Mouse (Mus musculus) Patski (cell line): ENCODE results near the gene Mcf2l. TPM values are rescaled to one million over a fixed set of nuclear protein-coding genes. Genes with fewer than 3 reads are reported as not detected.

ENCODE experiments used
- ATAC-seq: fragments of 100-300 bp; one replicate; pipeline ENCODE4 v1.8.0; 2021
- CTCF ChIA-PET: fragments of 350-600 bp; sonication (Branson Sonifier 250); formaldehyde crosslinking; loops from one replicate; lab custom pipeline; 2022; ENCODE audit warnings: inconsistent platforms; lab: Charles Lee
- POLR2A ChIA-PET: fragments of 350-600 bp; sonication (Branson Sonifier 250); formaldehyde crosslinking; loops from one replicate; lab custom pipeline; 2022; ENCODE audit warnings: antibody characterized with exemption, inconsistent platforms; lab: Charles Lee
- DNase-seq: peaks from one replicate; pipeline ENCODE4 v3.0.0-alpha.2; 2011; ENCODE audit warnings: low read depth, low spot score
- H3K27me3 ChIP-seq: fragments of 371-371 bp; one replicate; pipeline ENCODE4 v1.5.1; 2021
- CTCF ChIP-seq: fragments of 100-300 bp; IDR thresholded peaks from one replicate; pipeline ENCODE4 v1.5.1; 2021
- in situ Hi-C: fragments of 300-500 bp; cut with MboI; formaldehyde crosslinking; loops from 3 replicates; pipeline ENCODE4 v1.11.1; 2018; ENCODE audit warnings: low pct_unique_long_range_greater_than_20kb, mixed read lengths
- polyA plus RNA-seq: library from polyadenylated mRNA; unstranded; gene quantifications from one replicate; pipeline ENCODE4 v1.2.3, GENCODE M21; 2021

The Mcf2l gene
- polyA plus RNA-seq, 1 experiment from 2014 or later: 6.8 TPM

GRCm38 (mm10) chr8:12927204-12927983 lies 53.8 kb downstream of the Mcf2l start:
- DNase-seq: peak; percentile 3
- ChIA-PET POLR2A (no interaction called here), CTCF (interaction anchor here (0.9 to 2.4 kb wide), 10 partner anchors 9 to 33 kb away, joined by 3 to 14 read pairs (median 6); no protein-coding TSS in a partner anchor)
- in situ Hi-C loops: no loop called here
- no peaks in the 10 kb centered on the region for H3K27me3 ChIP-seq
- peak; percentile 45 for ATAC-seq
- TF ChIP-seq CTCF: no peak

- POLR2A ChIA-PET: no interaction called here
- in situ Hi-C loops: no loop called here
- TF ChIP-seq CTCF: no peak
- CTCF ChIA-PET: interaction anchor here (1.2 to 2.4 kb wide), 7 partner anchors 9 to 33 kb away, joined by 3 to 14 read pairs (median 6); no protein-coding TSS in a partner anchor
- ATAC-seq (no peak), DNase-seq (no peak)
- H3K27me3 ChIP-seq: no peaks in the 10 kb centered on the region
Observed at GRCm38 (mm10) chr8:12928033-12928432, 54.4 kb downstream of the Mcf2l start.

GRCm38 (mm10) chr8:12928931-12929330 lies 55.3 kb downstream of the Mcf2l start:
- H3K27me3 ChIP-seq: no peaks in the 10 kb centered on the region
- CTCF ChIA-PET: interaction anchor here (2.4 kb wide), 1 partner anchor 32 kb away, joined by 14 read pairs; no protein-coding TSS in a partner anchor
- POLR2A ChIA-PET: interaction anchor here (2.1 kb wide), 1 partner anchor 9 kb away, joined by 5 read pairs; no protein-coding TSS in a partner anchor
- in situ Hi-C loops: no loop called here
- DNase-seq: no peak
- TF ChIP-seq CTCF: no peak
- ATAC-seq: no peak

- in situ Hi-C loops: no loop called here
- DNase-seq: no peak
Observed at GRCm38 (mm10) chr8:12930290-12930689, 56.7 kb downstream of the Mcf2l start.

GRCm38 (mm10) chr8:12931426-12931825 lies 57.8 kb downstream of the Mcf2l start:
- ATAC-seq (no peak), DNase-seq (no peak)
- H3K27me3 ChIP-seq: no peaks in the 10 kb centered on the region
- TF ChIP-seq CTCF: no peak
- CTCF ChIA-PET: no interaction called here
- POLR2A ChIA-PET: no interaction called here
- in situ Hi-C loops: no loop called here

More at GRCm38 (mm10) chr8:12930290-12930689, 56.7 kb downstream of the Mcf2l start:
- CTCF ChIA-PET: no interaction called here
- H3K27me3 ChIP-seq: no peaks in the 10 kb centered on the region
- POLR2A ChIA-PET: interaction anchor here (0.6 to 2.1 kb wide), 2 partner anchors 10 to 17 kb away, joined by 3 to 5 read pairs; no protein-coding TSS in a partner anchor
- no peak for ATAC-seq
- no peak for TF ChIP-seq CTCF

GRCm38 (mm10) chr8:12932520-12932919 lies 58.9 kb downstream of the Mcf2l start:
- ChIA-PET POLR2A (no interaction called here), CTCF (no interaction called here)
- in situ Hi-C loops: no loop called here
- ATAC-seq: no peak
- no peak for DNase-seq
- H3K27me3 ChIP-seq: no peaks in the 10 kb centered on the region
- TF ChIP-seq CTCF: no peak

DNA sequence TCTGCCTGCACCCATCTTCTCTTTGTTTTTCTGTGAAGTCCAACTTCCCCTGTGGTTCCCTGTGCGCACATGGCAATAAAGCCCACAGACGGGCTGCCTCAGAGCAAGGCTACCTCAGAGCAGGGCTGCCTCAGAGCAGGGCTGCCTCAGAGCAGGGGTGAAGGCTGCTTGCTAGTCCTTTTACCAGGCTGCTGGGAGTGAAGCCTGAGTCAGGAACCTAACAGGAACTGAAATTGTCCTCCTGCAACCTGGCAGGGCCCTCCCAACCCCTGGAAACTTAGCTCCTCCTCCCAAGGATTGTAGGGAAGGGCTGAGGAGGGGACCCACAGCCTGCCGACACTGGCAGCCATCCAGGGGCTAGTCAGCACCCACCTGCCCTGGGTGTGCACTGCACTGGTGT lies 60.2 kb downstream of the Mcf2l start:
- DNase-seq (no peak), ATAC-seq (no peak)
- in situ Hi-C loops: no loop called here
- ChIA-PET POLR2A (no interaction called here), CTCF (no interaction called here)
- TF ChIP-seq CTCF: no peak
- no peaks in the 10 kb centered on the region for H3K27me3 ChIP-seq

- CTCF ChIA-PET: no interaction called here
- TF ChIP-seq CTCF: no peak
- no peaks in the 10 kb centered on the region for H3K27me3 ChIP-seq
- in situ Hi-C loops: no loop called here
- POLR2A ChIA-PET: no interaction called here
- no peak for DNase-seq
- ATAC-seq: no peak
Observed at GRCm38 (mm10) chr8:12934453-12935043, 60.9 kb downstream of the Mcf2l start.

DNA sequence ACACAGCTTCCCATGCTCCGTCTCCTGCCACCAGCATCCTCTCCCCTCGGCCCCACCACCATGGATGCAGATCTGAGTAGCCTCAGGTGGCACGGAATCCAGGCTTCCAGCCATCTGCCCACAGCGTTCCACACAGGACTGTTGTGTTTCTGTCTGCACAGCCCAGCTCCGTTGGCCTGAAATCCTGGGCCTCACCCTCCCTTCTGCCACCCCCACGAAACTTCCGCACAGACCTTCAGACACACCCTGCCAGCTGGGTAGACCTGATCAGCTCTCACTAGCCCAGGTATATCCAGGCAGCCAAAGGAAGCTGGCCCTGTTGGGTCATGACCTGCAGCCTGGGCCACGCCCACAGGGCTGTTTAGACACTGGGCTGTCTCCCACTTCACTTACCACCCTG lies 66.9 kb downstream of the Mcf2l start:
- ChIA-PET CTCF (no interaction called here), POLR2A (no interaction called here)
- DNase-seq (no peak), ATAC-seq (no peak)
- in situ Hi-C loops: no loop called here
- H3K27me3 ChIP-seq: no peaks in the 10 kb centered on the region
- TF ChIP-seq CTCF: no peak

DNA sequence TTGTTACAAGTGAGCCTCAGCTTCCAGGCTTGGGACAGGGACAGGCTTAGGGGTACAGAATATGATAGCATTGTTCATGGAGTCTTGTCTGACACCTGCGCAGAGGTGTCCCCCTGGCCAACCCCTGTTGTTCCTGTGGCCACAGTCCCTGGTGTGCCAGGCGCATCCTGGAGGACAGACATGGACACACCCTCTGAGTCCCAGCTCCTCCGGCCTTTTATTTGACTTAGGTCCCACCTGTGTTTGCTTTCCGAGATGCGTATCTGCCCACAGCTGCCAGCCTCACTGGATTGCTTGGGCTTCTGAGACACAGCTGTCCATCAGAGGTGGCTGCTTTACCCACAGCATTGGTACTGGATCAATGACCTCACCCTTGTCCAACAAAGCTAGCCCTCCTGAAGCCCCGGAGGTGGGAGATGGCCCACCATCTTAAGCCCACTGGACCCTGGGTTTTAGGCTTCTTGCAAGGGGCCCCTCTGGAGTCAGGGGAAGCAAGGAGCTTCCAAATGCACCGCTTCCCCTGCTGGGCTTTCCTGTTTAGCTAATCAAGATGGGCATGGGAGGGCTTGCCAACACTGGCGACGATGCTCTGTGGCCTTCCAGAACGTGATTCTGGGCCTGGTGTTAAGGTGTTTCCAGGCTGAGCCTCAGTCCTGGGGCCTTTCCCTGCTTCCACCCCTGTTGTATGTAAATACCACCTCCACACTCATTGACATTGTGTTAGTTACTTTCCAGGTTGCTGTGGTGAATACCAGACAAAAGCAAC lies 67.7 kb downstream of the Mcf2l start:
- ChIA-PET CTCF (no interaction called here), POLR2A (no interaction called here)
- ATAC-seq: no peak
- TF ChIP-seq CTCF: no peak
- DNase-seq: no peak
- in situ Hi-C loops: no loop called here
- no peaks in the 10 kb centered on the region for H3K27me3 ChIP-seq
